Mouse (Mus musculus): ENCODE data around the gene Gapdhs. TPM values are rescaled to one million over a fixed set of nuclear protein-coding genes. Genes with fewer than 3 reads are reported as not detected.

The Gapdhs gene
- polyA plus RNA-seq, 1 experiment from 2014 or later, result 0.12 TPM

GRCm38 (mm10) chr7:30698101-30698500 lies 45.4 kb downstream of the Gapdhs start:
- H3K27ac ChIP-seq (ENCODE audit: low read depth), result peak overlapping the region; percentile 37
- DNase-seq, result peak; percentile 26
- 25% methylated on average over 5 of the region's 5 CpGs for WGBS (ENCODE audit: insufficient replicate concordance)

GRCm38 (mm10) chr7:30688325-30688724 lies 55.2 kb downstream of the Gapdhs start:
- Histone ChIP-seq H3K9ac (replicated peaks) (no peak overlapping the region), H3K27me3 (ENCODE audit: insufficient read depth, low read length) (no peaks in the 10 kb centered on the region), H3K9me3 (ENCODE audit: low read length) (no peaks in the 10 kb centered on the region), H3K36me3 (replicated peaks; ENCODE audit: insufficient read depth, low read length) (no peaks in the 10 kb centered on the region), H3K4me2 (ENCODE audit: low read depth, low read length) (no peak overlapping the region), H3K27ac (ENCODE audit: low read depth) (no peak overlapping the region), H3K4me3 (ENCODE audit: low read depth, low read length) (no peak overlapping the region), H3K4me1 (ENCODE audit: insufficient read depth) (peaks cover 10% of the 10 kb centered on the region)
- DNase-seq (no peak), ATAC-seq (no peak)
- WGBS (ENCODE audit: insufficient replicate concordance), result 80% methylated on average over 6 of the region's 6 CpGs
- TF ChIP-seq EP300 (IDR thresholded peaks at IDR 0.05; ENCODE audit: low read depth) (no peak), CTCF (IDR thresholded peaks at IDR 0.05; ENCODE audit: low read depth) (no peak)

More at GRCm38 (mm10) chr7:30698101-30698500, 45.4 kb downstream of the Gapdhs start:
- H3K4me3 ChIP-seq (ENCODE audit: low read depth, low read length), result no peak overlapping the region
- no peak overlapping the region for H3K9ac ChIP-seq (replicated peaks)
- TF ChIP-seq EP300 (IDR thresholded peaks at IDR 0.05; ENCODE audit: low read depth) (no peak), CTCF (IDR thresholded peaks at IDR 0.05; ENCODE audit: low read depth) (no peak)
- no peaks in the 10 kb centered on the region for H3K27me3 ChIP-seq (ENCODE audit: insufficient read depth, low read length)
- H3K9me3 ChIP-seq (ENCODE audit: low read length), result no peaks in the 10 kb centered on the region
- H3K4me2 ChIP-seq (ENCODE audit: low read depth, low read length), result no peak overlapping the region
- ATAC-seq, result no peak
- peaks cover 11% of the 10 kb centered on the region for H3K4me1 ChIP-seq (ENCODE audit: insufficient read depth)
- H3K36me3 ChIP-seq (replicated peaks; ENCODE audit: insufficient read depth, low read length), result no peaks in the 10 kb centered on the region

- H3K4me1 ChIP-seq (ENCODE audit: insufficient read depth), result peaks cover 10% of the 10 kb centered on the region
- no peak overlapping the region for H3K4me2 ChIP-seq (ENCODE audit: low read depth, low read length)
- H3K27ac ChIP-seq (ENCODE audit: low read depth), result no peak overlapping the region
- no peaks in the 10 kb centered on the region for H3K9me3 ChIP-seq (ENCODE audit: low read length)
- no peak for TF ChIP-seq EP300 (IDR thresholded peaks at IDR 0.05; ENCODE audit: low read depth)
- no peak for TF ChIP-seq CTCF (IDR thresholded peaks at IDR 0.05; ENCODE audit: low read depth)
- no peaks in the 10 kb centered on the region for H3K36me3 ChIP-seq (replicated peaks; ENCODE audit: insufficient read depth, low read length)
- H3K27me3 ChIP-seq (ENCODE audit: insufficient read depth, low read length), result no peaks in the 10 kb centered on the region
- ATAC-seq (no peak), DNase-seq (no peak)
- H3K4me3 ChIP-seq (ENCODE audit: low read depth, low read length), result no peak overlapping the region
- WGBS (ENCODE audit: insufficient replicate concordance), result 32% methylated on average over 2 of the region's 2 CpGs
- no peak overlapping the region for H3K9ac ChIP-seq (replicated peaks)
These were observed 60.1 kb downstream of the Gapdhs start for GRCm38 (mm10) chr7:30683425-30683824.

DNA sequence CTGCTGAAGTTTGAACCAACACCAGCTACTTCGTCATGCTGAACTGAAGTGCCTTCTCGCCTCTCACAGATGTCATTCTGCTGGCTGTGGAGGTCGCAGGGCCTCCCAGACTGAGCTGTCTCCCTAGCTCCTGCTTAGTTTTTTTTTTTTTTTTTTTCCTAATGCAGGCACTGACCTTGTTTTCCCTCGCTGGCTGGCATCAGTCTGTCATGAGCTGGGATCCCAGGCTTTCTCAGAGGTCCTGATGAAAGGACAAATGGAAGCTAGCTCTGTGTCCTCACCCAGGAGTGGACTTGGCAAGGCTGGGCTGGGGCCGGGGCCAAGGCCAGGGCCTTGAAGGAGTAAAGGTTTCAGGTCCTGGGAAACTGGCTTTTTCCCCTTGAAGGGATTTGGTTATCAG lies 61.6 kb downstream of the Gapdhs start:
- Histone ChIP-seq H3K4me2 (ENCODE audit: low read depth, low read length) (no peak overlapping the region), H3K9me3 (ENCODE audit: low read length) (no peaks in the 10 kb centered on the region), H3K27ac (ENCODE audit: low read depth) (no peak overlapping the region), H3K27me3 (ENCODE audit: insufficient read depth, low read length) (no peaks in the 10 kb centered on the region), H3K4me3 (ENCODE audit: low read depth, low read length) (no peak overlapping the region), H3K4me1 (ENCODE audit: insufficient read depth) (peaks cover 4% of the 10 kb centered on the region; the same call in 1 of the 2 replicates), H3K36me3 (replicated peaks; ENCODE audit: insufficient read depth, low read length) (no peaks in the 10 kb centered on the region), H3K9ac (replicated peaks) (no peak overlapping the region)
- ATAC-seq (no peak), DNase-seq (no peak)
- no peak for TF ChIP-seq CTCF (IDR thresholded peaks at IDR 0.05; ENCODE audit: low read depth)
- TF ChIP-seq EP300 (IDR thresholded peaks at IDR 0.05; ENCODE audit: low read depth), result no peak
- 77% methylated on average over 5 of the region's 5 CpGs for WGBS (ENCODE audit: insufficient replicate concordance)

Other genes starting within 250 kb of the Gapdhs start
- gene Arhgap33, start 208.6 kb downstream of the Gapdhs start, polyA plus RNA-seq (2015; fragmentation: Nextera tagmentation; extraction: Ambion mirVana), result 1.0 and 1.1 TPM in 2 replicates
- 4.9 and 6.6 TPM in 2 replicates for gene Hspb6, start 191.5 kb downstream of the Gapdhs start, polyA plus RNA-seq (2015; fragmentation: Nextera tagmentation; extraction: Ambion mirVana)
- 0.53 and 1.1 TPM in 2 replicates for gene Proser3, start 191.4 kb downstream of the Gapdhs start, polyA plus RNA-seq (2015; fragmentation: Nextera tagmentation; extraction: Ambion mirVana)
- 16.0 and 18.9 TPM in 2 replicates for gene Lin37, start 183.8 kb downstream of the Gapdhs start, polyA plus RNA-seq (2015; fragmentation: Nextera tagmentation; extraction: Ambion mirVana)
- gene U2af1l4, start 180.4 kb downstream of the Gapdhs start, polyA plus RNA-seq (2015; fragmentation: Nextera tagmentation; extraction: Ambion mirVana), result 34.4 and 34.8 TPM in 2 replicates
- gene Gm49396, start 180.3 kb downstream of the Gapdhs start, polyA plus RNA-seq (2015; fragmentation: Nextera tagmentation; extraction: Ambion mirVana), result 1.5 and 1.8 TPM in 2 replicates
- gene Psenen, start 180.1 kb downstream of the Gapdhs start, polyA plus RNA-seq (2015; fragmentation: Nextera tagmentation; extraction: Ambion mirVana), result 85.3 and 94.5 TPM in 2 replicates
- gene Igflr1, start 178.3 kb downstream of the Gapdhs start, polyA plus RNA-seq (2015; fragmentation: Nextera tagmentation; extraction: Ambion mirVana), result 0.52 and 1.2 TPM in 2 replicates
- 1.9 and 3.1 TPM in 2 replicates for gene Kmt2b, start 155.0 kb downstream of the Gapdhs start, polyA plus RNA-seq (2015; fragmentation: Nextera tagmentation; extraction: Ambion mirVana)
- 0.53 and 1.2 TPM in 2 replicates for gene Zbtb32, start 144.8 kb downstream of the Gapdhs start, polyA plus RNA-seq (2015; fragmentation: Nextera tagmentation; extraction: Ambion mirVana)
- 0.07 and 0.14 TPM in 2 replicates for gene Upk1a, start 130.8 kb downstream of the Gapdhs start, polyA plus RNA-seq (2015; fragmentation: Nextera tagmentation; extraction: Ambion mirVana)
- 995 and 998 TPM in 2 replicates for gene Cox6b1, start 117.5 kb downstream of the Gapdhs start, polyA plus RNA-seq (2015; fragmentation: Nextera tagmentation; extraction: Ambion mirVana)
- gene Etv2, start 107.8 kb downstream of the Gapdhs start, polyA plus RNA-seq (2015; fragmentation: Nextera tagmentation; extraction: Ambion mirVana), result not detected in 2 replicates
- gene Rbm42, start 93.4 kb downstream of the Gapdhs start, polyA plus RNA-seq (2015; fragmentation: Nextera tagmentation; extraction: Ambion mirVana), result 41.8 and 43.3 TPM in 2 replicates
- gene Haus5, start 78.7 kb downstream of the Gapdhs start, polyA plus RNA-seq (2015; fragmentation: Nextera tagmentation; extraction: Ambion mirVana), result 11.4 and 13.0 TPM in 2 replicates
- not detected in 2 replicates for gene Pmis2, start 72.1 kb downstream of the Gapdhs start, polyA plus RNA-seq (2015; fragmentation: Nextera tagmentation; extraction: Ambion mirVana)
- 0.53 and 1.4 TPM in 2 replicates for gene 2200002J24Rik, start 44.8 kb downstream of the Gapdhs start, polyA plus RNA-seq (2015; fragmentation: Nextera tagmentation; extraction: Ambion mirVana)
- 1.1 and 1.6 TPM in 2 replicates for gene Atp4a, start 31.5 kb downstream of the Gapdhs start, polyA plus RNA-seq (2015; fragmentation: Nextera tagmentation; extraction: Ambion mirVana)
- 153 and 158 TPM in 2 replicates for gene Tmem147, start 14.1 kb downstream of the Gapdhs start, polyA plus RNA-seq (2015; fragmentation: Nextera tagmentation; extraction: Ambion mirVana)
- 0.69 and 0.77 TPM in 2 replicates for gene Sbsn, start 7.8 kb upstream of the Gapdhs start, polyA plus RNA-seq (2015; fragmentation: Nextera tagmentation; extraction: Ambion mirVana)
- 1.5 and 1.8 TPM in 2 replicates for gene Dmkn, start 20.1 kb upstream of the Gapdhs start, polyA plus RNA-seq (2015; fragmentation: Nextera tagmentation; extraction: Ambion mirVana)
- gene Krtdap, start 44.2 kb upstream of the Gapdhs start, polyA plus RNA-seq (2015; fragmentation: Nextera tagmentation; extraction: Ambion mirVana), result not detected in 2 replicates
- 1.6 and 2.1 TPM in 2 replicates for gene Ffar2, start 80.1 kb upstream of the Gapdhs start, polyA plus RNA-seq (2015; fragmentation: Nextera tagmentation; extraction: Ambion mirVana)
- gene Ffar3, start 112.5 kb upstream of the Gapdhs start, polyA plus RNA-seq (2015; fragmentation: Nextera tagmentation; extraction: Ambion mirVana), result not detected in 2 replicates
- gene Ffar1, start 117.9 kb upstream of the Gapdhs start, polyA plus RNA-seq (2015; fragmentation: Nextera tagmentation; extraction: Ambion mirVana), result 0.06 TPM in 1 of 2 replicates, not detected in the other
- gene Cd22, start 136.7 kb upstream of the Gapdhs start, polyA plus RNA-seq (2015; fragmentation: Nextera tagmentation; extraction: Ambion mirVana), result 1.5 and 2.2 TPM in 2 replicates
- 0.47 and 0.51 TPM in 2 replicates for gene Mag, start 171.2 kb upstream of the Gapdhs start, polyA plus RNA-seq (2015; fragmentation: Nextera tagmentation; extraction: Ambion mirVana)
- 0.49 TPM in 1 of 2 replicates, not detected in the other for gene Hamp2, start 181.0 kb upstream of the Gapdhs start, polyA plus RNA-seq (2015; fragmentation: Nextera tagmentation; extraction: Ambion mirVana)
- 142 and 248 TPM in 2 replicates for gene Hamp, start 200.4 kb upstream of the Gapdhs start, polyA plus RNA-seq (2015; fragmentation: Nextera tagmentation; extraction: Ambion mirVana)
- 11.6 and 12.0 TPM in 2 replicates for gene Usf2, start 213.1 kb upstream of the Gapdhs start, polyA plus RNA-seq (2015; fragmentation: Nextera tagmentation; extraction: Ambion mirVana)
- 28.2 and 33.7 TPM in 2 replicates for gene Lsr, start 229.8 kb upstream of the Gapdhs start, polyA plus RNA-seq (2015; fragmentation: Nextera tagmentation; extraction: Ambion mirVana)
- 4.0 and 5.0 TPM in 2 replicates for gene Fam187b, start 230.1 kb upstream of the Gapdhs start, polyA plus RNA-seq (2015; fragmentation: Nextera tagmentation; extraction: Ambion mirVana)

Data from liver, postnatal 0 days (tissue).